Mouse (Mus musculus) small intestine, adult 2 months (tissue): ENCODE results near the gene Trip4. TPM values are rescaled to one million over a fixed set of nuclear protein-coding genes. Genes with fewer than 3 reads are reported as not detected.

Experiments
- H3K27ac ChIP-seq: fragments of 200-500 bp; 2 replicates; pipeline ENCODE4 v1.5.1; 2012; ENCODE audit warnings: low read depth, low read length, control low read depth, inconsistent platforms; ENCODE audit not compliant: insufficient read depth
- H3K27me3 ChIP-seq: fragments of 200-500 bp; 2 replicates; pipeline ENCODE4 v1.6.1; 2012; ENCODE audit warnings: mild to moderate bottlenecking, moderate library complexity, low read length, inconsistent platforms; ENCODE audit not compliant: control insufficient read depth, insufficient read depth
- H3K36me3 ChIP-seq: fragments of 200-500 bp; 2 replicates; pipeline ENCODE4 v1.6.1; 2012; ENCODE audit warnings: mild to moderate bottlenecking, low read length, control low read depth, inconsistent platforms; ENCODE audit not compliant: control insufficient read depth, insufficient read depth
- H3K4me1 ChIP-seq: fragments of 200-500 bp; 2 replicates; pipeline ENCODE4 v1.6.1; 2012; ENCODE audit warnings: low read length, inconsistent platforms, mixed read lengths; ENCODE audit not compliant: control insufficient read depth, insufficient read depth, insufficient read length
- H3K4me3 ChIP-seq: fragments of 200-500 bp; 2 replicates; pipeline ENCODE4 v1.5.1; 2012; ENCODE audit warnings: low read depth, mild to moderate bottlenecking, control low read depth, inconsistent platforms, low read length, moderate library complexity
- CTCF ChIP-seq: fragments of 200-500 bp; IDR thresholded peaks from 2 replicates; pipeline ENCODE4 v1.5.1; 2012; ENCODE audit warnings: low read depth, mild to moderate bottlenecking, control low read depth, inconsistent platforms, low read length, moderate library complexity, mixed read lengths; ENCODE audit not compliant: insufficient replicate concordance, insufficient read length; ENCODE audit errors: extremely low read depth
- POLR2A ChIP-seq: fragments of 200-500 bp; IDR thresholded peaks from 2 replicates; pipeline ENCODE4 v1.6.1; 2012; ENCODE audit warnings: low read depth, mild to moderate bottlenecking, control low read depth, inconsistent platforms, low read length, moderate library complexity
- WGBS: fragments of 180-500 bp; shearing (Covaris S2); methylation state at CpG from one replicate; pipeline ENCODE4 v1.1.7; 2018; 5-methylcytosine and 5-hydroxymethylcytosine counted together
- polyA plus RNA-seq: library from polyadenylated mRNA; depleted of rRNA; stranded (reverse); fragments of >200 nt; gene quantifications from 2 replicates; pipeline ENCODE4 v1.2.3, GENCODE M21; 2012

Gene Trip4
- polyA plus RNA-seq, 1 experiment, result 3.3 TPM

- H3K27ac ChIP-seq, result peak overlapping the region; percentile 57
- TF ChIP-seq POLR2A (peak; percentile 89), CTCF (peak; percentile 9; the same call in 1 of the 2 replicates)
- WGBS, result under 1% methylated on average over 37 of the region's 37 CpGs
- H3K36me3 ChIP-seq, result peaks cover 4% of the 10 kb centered on the region
- no peaks in the 10 kb centered on the region for H3K27me3 ChIP-seq
- no peaks in the 10 kb centered on the region for H3K4me1 ChIP-seq
- H3K4me3 ChIP-seq, result peak overlapping the region; percentile 95
Observed at GRCm38 (mm10) chr9:65884564-65885315, 23.9 kb downstream of the Trip4 start.

DNA sequence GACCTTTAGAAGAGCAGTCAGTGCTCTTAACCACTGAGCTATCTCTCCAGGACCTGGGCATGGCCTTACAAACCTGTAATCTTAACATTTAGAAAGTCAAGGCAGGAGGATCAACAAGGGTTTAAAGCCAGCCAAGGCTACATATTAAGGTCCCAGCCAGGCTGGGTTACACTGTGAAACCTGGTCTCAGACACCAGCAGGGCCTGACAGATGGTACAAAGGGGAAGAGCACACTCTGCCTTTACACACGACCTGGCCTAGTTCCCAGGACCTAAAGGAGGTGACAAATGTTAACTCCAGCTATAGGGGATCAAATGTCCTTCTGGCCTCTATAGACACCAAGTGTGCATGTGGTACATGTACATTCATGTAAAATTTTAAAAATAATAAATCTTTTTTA is 48.9 kb downstream of the Trip4 start:
- no peak for TF ChIP-seq POLR2A
- no peak for TF ChIP-seq CTCF
- H3K27me3 ChIP-seq, result no peaks in the 10 kb centered on the region
- H3K4me3 ChIP-seq, result no peak overlapping the region
- WGBS, result 58% methylated on average over 1 of the region's 1 CpGs
- H3K27ac ChIP-seq, result no peak overlapping the region
- no peaks in the 10 kb centered on the region for H3K4me1 ChIP-seq
- H3K36me3 ChIP-seq, result peaks cover 46% of the 10 kb centered on the region

- Histone ChIP-seq H3K36me3 (peaks cover 42% of the 10 kb centered on the region), H3K27me3 (no peaks in the 10 kb centered on the region), H3K4me1 (no peaks in the 10 kb centered on the region), H3K27ac (no peak overlapping the region), H3K4me3 (no peak overlapping the region)
- TF ChIP-seq CTCF, result no peak
- TF ChIP-seq POLR2A, result no peak
- 16% methylated on average over 1 of the region's 1 CpGs for WGBS
Observed at GRCm38 (mm10) chr9:65850203-65850602, 58.4 kb downstream of the Trip4 start.

- H3K4me3 ChIP-seq, result no peak overlapping the region
- no peak overlapping the region for H3K27ac ChIP-seq
- H3K27me3 ChIP-seq, result no peaks in the 10 kb centered on the region
- H3K36me3 ChIP-seq, result peaks cover 34% of the 10 kb centered on the region
- TF ChIP-seq POLR2A (no peak), CTCF (no peak)
- H3K4me1 ChIP-seq, result peaks cover 5% of the 10 kb centered on the region; the same call in 1 of the 2 replicates
Observed at GRCm38 (mm10) chr9:65848154-65848553, 60.4 kb downstream of the Trip4 start.

- Histone ChIP-seq H3K4me1 (peaks cover 5% of the 10 kb centered on the region; the same call in 1 of the 2 replicates), H3K27ac (peak overlapping the region; percentile 3; the same call in 1 of the 2 replicates), H3K27me3 (no peaks in the 10 kb centered on the region), H3K36me3 (peaks cover 20% of the 10 kb centered on the region), H3K4me3 (no peak overlapping the region)
- TF ChIP-seq CTCF, result no peak
- no peak for TF ChIP-seq POLR2A
- 28% methylated on average over 7 of the region's 7 CpGs for WGBS
Observed at GRCm38 (mm10) chr9:65844421-65845165, 64.0 kb downstream of the Trip4 start.

DNA sequence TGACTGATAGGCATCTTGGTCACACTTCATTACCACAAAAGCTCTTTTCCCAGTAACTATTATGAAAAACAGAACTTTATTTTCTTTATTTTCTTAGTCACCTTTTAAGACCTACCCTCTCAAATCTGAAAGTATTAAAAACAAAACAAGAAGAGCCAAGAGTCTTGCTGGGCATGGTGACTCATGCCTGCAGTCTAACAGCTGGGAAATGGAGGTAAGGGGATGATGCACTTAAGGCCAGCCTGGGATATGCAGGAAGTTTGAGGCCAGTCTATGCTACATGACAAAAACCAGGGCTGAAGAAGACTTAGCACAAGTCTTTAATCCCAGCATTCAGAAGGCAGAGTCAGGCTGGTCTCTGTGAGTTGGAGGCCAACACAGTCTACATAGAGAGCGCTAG is 68.8 kb downstream of the Trip4 start:
- no peak for TF ChIP-seq CTCF
- no peak for TF ChIP-seq POLR2A
- 100% methylated on average over 1 of the region's 1 CpGs for WGBS
- no peak overlapping the region for H3K27ac ChIP-seq

GRCm38 (mm10) chr9:65836916-65837315 is 71.7 kb downstream of the Trip4 start:
- H3K36me3 ChIP-seq, result peaks cover 22% of the 10 kb centered on the region
- no peaks in the 10 kb centered on the region for H3K4me1 ChIP-seq
- no peak for TF ChIP-seq CTCF
- no peak for TF ChIP-seq POLR2A
- H3K4me3 ChIP-seq, result no peak overlapping the region
- no peaks in the 10 kb centered on the region for H3K27me3 ChIP-seq
- H3K27ac ChIP-seq, result no peak overlapping the region

More for the DNA sequence above, 68.8 kb downstream of the Trip4 start:
- H3K4me1 ChIP-seq, result peaks cover 5% of the 10 kb centered on the region; the same call in 1 of the 2 replicates
- H3K27me3 ChIP-seq, result no peaks in the 10 kb centered on the region
- no peak overlapping the region for H3K4me3 ChIP-seq
- peaks cover 18% of the 10 kb centered on the region for H3K36me3 ChIP-seq
